In genomic region chr16:50528355-50528676, GRCm38 (mm10) we compare ENCODE assay signal across 8 mouse cellular contexts.
DNase-seq lines count a peak whose midpoint lies in the region; ATAC-seq and TF ChIP-seq lines count a peak whose summit lies in the region.

No protein-coding gene starts in this region.

- peak overlapping the region; percentile 82 for H3K9ac ChIP-seq in forebrain, postnatal 0 days
- peak overlapping the region; percentile 86 for H3K9ac ChIP-seq in limb, embryonic 13.5 days

- no peaks in the 10 kb centered on the region for H3K36me3 ChIP-seq in kidney, adult 2 months (ENCODE audit: control insufficient read depth, insufficient read depth, low read length)
- no peaks in the 10 kb centered on the region for H3K36me3 ChIP-seq in forebrain, postnatal 0 days (ENCODE audit: insufficient read depth)
- H3K36me3 ChIP-seq in limb, embryonic 13.5 days: no peaks in the 10 kb centered on the region
- H3K36me3 ChIP-seq in myocyte (ENCODE audit: control insufficient read depth, insufficient read depth): no peaks in the 10 kb centered on the region

- no peaks in the 10 kb centered on the region for H3K27me3 ChIP-seq in kidney, adult 2 months (replicated peaks; ENCODE audit: control insufficient read depth, insufficient read depth, low read length)
- no peaks in the 10 kb centered on the region for H3K27me3 ChIP-seq in forebrain, postnatal 0 days (ENCODE audit: insufficient read depth, low read length)
- H3K27me3 ChIP-seq in limb, embryonic 13.5 days: 0 out of 2 replicates have a peak, but pooled peaks cover 2% of the 10 kb centered on the region
- no peaks in the 10 kb centered on the region for H3K27me3 ChIP-seq in myocyte (ENCODE audit: control insufficient read depth, insufficient read depth, insufficient read length)

- no peak for DNase-seq in kidney, adult 2 months
- no peak for DNase-seq in kidney, postnatal 14 days
- DNase-seq in forebrain, postnatal 0 days: no peak
- no peak for DNase-seq in adrenal gland, adult 18-20 months (ENCODE audit: low spot score in 2 of 2)
- no peak for DNase-seq in spleen, postnatal 36 days (ENCODE audit: low spot score in 2 of 2)

- ATAC-seq in forebrain, postnatal 0 days: peak; percentile 34
- peak; percentile 43; the same call in 1 of the 2 replicates for ATAC-seq in limb, embryonic 13.5 days (ENCODE audit: low FRiP score, low read depth)

- peak overlapping the region; percentile 76 for H3K27ac ChIP-seq in kidney, adult 2 months (ENCODE audit: insufficient read depth, low read depth, low read length)
- H3K27ac ChIP-seq in brown adipose tissue, adult 24 weeks (replicated peaks; ENCODE audit: low read depth, low read length): peak overlapping the region; percentile 97
- peak overlapping the region; percentile 87 for H3K27ac ChIP-seq in forebrain, postnatal 0 days (ENCODE audit: low read depth, low read length)
- H3K27ac ChIP-seq in limb, embryonic 13.5 days: peak overlapping the region; percentile 85

- peak overlapping the region; percentile 97 for H3K4me2 ChIP-seq in forebrain, postnatal 0 days (ENCODE audit: low read depth)
- H3K4me2 ChIP-seq in limb, embryonic 13.5 days (replicated peaks): peak overlapping the region; percentile 94
- peak overlapping the region; percentile 70 for H3K4me2 ChIP-seq in myocyte (ENCODE audit: low read depth)

- H3K4me3 ChIP-seq in kidney, adult 2 months (ENCODE audit: insufficient read depth, low read depth, low read length): peak overlapping the region; percentile 59
- peak overlapping the region; percentile 71 for H3K4me3 ChIP-seq in brown adipose tissue, adult 24 weeks (ENCODE audit: insufficient read depth, low read depth, low read length)
- peak overlapping the region; percentile 85 for H3K4me3 ChIP-seq in forebrain, postnatal 0 days (ENCODE audit: low read depth, low read length)
- peak overlapping the region; percentile 80 for H3K4me3 ChIP-seq in limb, embryonic 13.5 days
- peak overlapping the region; percentile 84 for H3K4me3 ChIP-seq in myocyte

- TF ChIP-seq CTCF in kidney, adult 2 months (conservative IDR thresholded peaks at IDR 0.05; ENCODE audit: insufficient read depth, insufficient read length, low read depth, low read length): no peak
- no peak for TF ChIP-seq CTCF in forebrain, postnatal 0 days (IDR thresholded peaks at IDR 0.05; ENCODE audit: low read depth)

- peak overlapping the region; percentile 82 for H3ac ChIP-seq in myocyte (ENCODE audit: control insufficient read depth, insufficient read length)

- 2% methylated on average over 9 of the region's 9 CpGs for WGBS in kidney, adult 2 months
- under 1% methylated on average over 9 of the region's 9 CpGs for WGBS in forebrain, postnatal 0 days
- WGBS in limb, embryonic 13.5 days: 0% methylated on average over 9 of the region's 9 CpGs

- H3K79me2 ChIP-seq in myocyte (ENCODE audit: control insufficient read depth, insufficient read depth): no peaks in the 10 kb centered on the region

- no peaks in the 10 kb centered on the region for H3K9me3 ChIP-seq in forebrain, postnatal 0 days (ENCODE audit: low read length)
- H3K9me3 ChIP-seq in limb, embryonic 13.5 days: no peaks in the 10 kb centered on the region

- H3K4me1 ChIP-seq in kidney, adult 2 months (ENCODE audit: control insufficient read depth, insufficient read depth, low read length): no peaks in the 10 kb centered on the region
- no peaks in the 10 kb centered on the region for H3K4me1 ChIP-seq in brown adipose tissue, adult 24 weeks (ENCODE audit: control insufficient read depth, insufficient read depth, insufficient read length, low read length)
- no peaks in the 10 kb centered on the region for H3K4me1 ChIP-seq in forebrain, postnatal 0 days (ENCODE audit: insufficient read depth)
- peaks cover 9% of the 10 kb centered on the region; the same call in 1 of the 2 replicates for H3K4me1 ChIP-seq in limb, embryonic 13.5 days

- TF ChIP-seq POLR2A in kidney, adult 2 months (IDR thresholded peaks at IDR 0.05; ENCODE audit: low read depth, low read length): no peak
- no peak for TF ChIP-seq POLR2A in myocyte (IDR thresholded peaks at IDR 0.05; ENCODE audit: insufficient read length, low read depth)

TF ChIP-seq in myocyte, 11 proteins besides CTCF, POLR2A, EP300 and RAD21:
- TF ChIP-seq REST (IDR thresholded peaks at IDR 0.05; ENCODE audit: insufficient read depth, insufficient read length) (no peak), CEBPB (IDR thresholded peaks at IDR 0.05; ENCODE audit: insufficient read depth, poor library complexity, severe bottlenecking) (0 out of 2 replicates have a peak, but pooled peaks have one; percentile 27), SRF (IDR thresholded peaks at IDR 0.05; ENCODE audit: control insufficient read depth, insufficient read length, low read depth) (no peak), USF1 (IDR thresholded peaks at IDR 0.05; ENCODE audit: low read depth) (no peak), TCF3 (IDR thresholded peaks at IDR 0.05; ENCODE audit: insufficient read length, low read depth) (no peak), E2F4 (IDR thresholded peaks at IDR 0.05; ENCODE audit: insufficient read depth) (no peak), POLR2AphosphoS2 (IDR thresholded peaks at IDR 0.05; ENCODE audit: insufficient read length, low read depth) (no peak)
